Mouse (Mus musculus) small intestine, adult 2 months (tissue): ENCODE measurements around the gene Ccdc167.

Source experiments
- CTCF ChIP-seq: fragments of 200-500 bp; IDR thresholded peaks from 2 replicates; pipeline ENCODE4 v1.5.1; 2012; ENCODE audit warnings: low read depth, mild to moderate bottlenecking, control low read depth, inconsistent platforms, low read length, moderate library complexity, mixed read lengths; ENCODE audit not compliant: insufficient replicate concordance, insufficient read length; ENCODE audit errors: extremely low read depth
- POLR2A ChIP-seq: fragments of 200-500 bp; IDR thresholded peaks from 2 replicates; pipeline ENCODE4 v1.6.1; 2012; ENCODE audit warnings: low read depth, mild to moderate bottlenecking, control low read depth, inconsistent platforms, low read length, moderate library complexity

DNA sequence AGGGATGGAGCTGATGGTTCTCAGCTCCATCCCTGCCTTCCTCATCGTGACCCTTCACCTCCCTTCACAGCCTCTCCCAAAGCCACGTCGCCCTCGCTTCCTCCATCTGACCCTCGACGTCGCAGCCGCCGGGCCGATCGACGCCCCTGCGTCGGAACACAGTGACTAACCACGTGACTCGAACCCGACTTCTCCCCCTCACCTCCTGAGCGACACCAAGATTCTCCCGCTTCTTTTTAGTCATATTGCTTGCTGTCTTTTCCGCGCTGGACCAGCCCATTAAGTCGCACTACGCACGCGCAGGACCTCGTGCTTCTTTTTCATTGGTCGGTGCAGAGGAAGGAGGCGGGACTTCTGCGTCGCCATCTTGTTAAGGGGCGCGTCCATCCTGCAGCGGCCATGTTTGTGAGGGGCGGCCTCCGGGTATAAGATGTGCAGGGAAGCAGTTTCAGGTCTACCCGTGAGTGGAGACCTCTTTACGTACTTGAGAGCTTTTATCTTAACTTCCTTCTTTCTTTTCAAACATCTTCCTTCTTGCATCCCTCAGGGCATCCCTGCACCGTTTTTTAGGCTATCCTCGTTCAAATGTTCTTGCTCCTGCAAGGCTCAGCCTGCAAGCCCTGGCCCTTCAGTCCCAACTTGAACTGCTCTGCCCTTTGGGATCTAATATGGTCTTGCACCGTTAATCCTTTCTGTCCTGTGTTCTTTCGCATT lies at the start of gene Ccdc167:
- TF ChIP-seq POLR2A: peak; percentile 58; the same call in 1 of the 2 replicates
- TF ChIP-seq CTCF: no peak
